Mouse (Mus musculus) lung, embryonic 16.5 days (tissue): ENCODE data around the gene Aagab. TPM values are rescaled to one million over a fixed set of nuclear protein-coding genes. Genes with fewer than 3 reads are reported as not detected.

Experiments
- ATAC-seq: fragments of 200-750 bp; cut with Nextera tagmentation; 2 replicates; pipeline ENCODE4 v1.8.0; 2017; ENCODE audit warnings: low read depth, mild to moderate bottlenecking, moderate library complexity
- H3K27ac ChIP-seq: fragments of 300-500 bp; sonication (generic); 2 replicates; pipeline ENCODE4 v1.5.1; 2014; ENCODE audit warnings: mild to moderate bottlenecking, control low read depth, low read length
- H3K27me3 ChIP-seq: fragments of 300-500 bp; sonication (generic); 2 replicates; pipeline ENCODE4 v1.6.1; 2014; ENCODE audit warnings: low read depth, low read length, mixed read lengths; ENCODE audit not compliant: control insufficient read depth, insufficient read depth
- H3K36me3 ChIP-seq: fragments of 300-500 bp; sonication (generic); 2 replicates; pipeline ENCODE4 v1.6.1; 2014; ENCODE audit warnings: low read length; ENCODE audit not compliant: control insufficient read depth, insufficient read depth
- H3K4me1 ChIP-seq: fragments of 300-500 bp; sonication (generic); replicated peaks from 2 replicates; pipeline ENCODE4 v1.6.1; 2014; ENCODE audit warnings: low read length, mixed read lengths; ENCODE audit not compliant: control insufficient read depth, insufficient read depth
- H3K4me2 ChIP-seq: fragments of 300-500 bp; sonication (generic); 2 replicates; pipeline ENCODE4 v1.6.1; 2014; ENCODE audit warnings: low read depth, low read length, control low read depth
- H3K4me3 ChIP-seq: fragments of 300-500 bp; sonication (generic); 2 replicates; pipeline ENCODE4 v1.5.1; 2014; ENCODE audit warnings: mild to moderate bottlenecking, low read length, control low read depth
- H3K9ac ChIP-seq: fragments of 300-500 bp; sonication (generic); 2 replicates; pipeline ENCODE4 v1.6.1; 2014; ENCODE audit warnings: low read length, control low read depth
- H3K9me3 ChIP-seq: fragments of 300-500 bp; sonication (generic); 2 replicates; pipeline ENCODE4 v1.6.1; 2016; ENCODE audit warnings: low read length; ENCODE audit not compliant: control insufficient read depth
- WGBS: fragments of 180-500 bp; shearing (Covaris S2); extraction: QIAGEN DNeasy Blood & Tissue Kit; methylation state at CpG from one replicate; pipeline ENCODE4 v1.1.7; 2014; 5-methylcytosine and 5-hydroxymethylcytosine counted together
- polyA plus RNA-seq: library from polyadenylated mRNA; unstranded; fragments of >200 nt; fragmentation: Nextera tagmentation; extraction: Ambion mirVana; gene quantifications from 2 replicates; pipeline ENCODE4 v1.2.1, GENCODE M21; 2015

Gene Aagab
- polyA plus RNA-seq, 1 experiment from 2014 or later: 30.1 TPM

DNA sequence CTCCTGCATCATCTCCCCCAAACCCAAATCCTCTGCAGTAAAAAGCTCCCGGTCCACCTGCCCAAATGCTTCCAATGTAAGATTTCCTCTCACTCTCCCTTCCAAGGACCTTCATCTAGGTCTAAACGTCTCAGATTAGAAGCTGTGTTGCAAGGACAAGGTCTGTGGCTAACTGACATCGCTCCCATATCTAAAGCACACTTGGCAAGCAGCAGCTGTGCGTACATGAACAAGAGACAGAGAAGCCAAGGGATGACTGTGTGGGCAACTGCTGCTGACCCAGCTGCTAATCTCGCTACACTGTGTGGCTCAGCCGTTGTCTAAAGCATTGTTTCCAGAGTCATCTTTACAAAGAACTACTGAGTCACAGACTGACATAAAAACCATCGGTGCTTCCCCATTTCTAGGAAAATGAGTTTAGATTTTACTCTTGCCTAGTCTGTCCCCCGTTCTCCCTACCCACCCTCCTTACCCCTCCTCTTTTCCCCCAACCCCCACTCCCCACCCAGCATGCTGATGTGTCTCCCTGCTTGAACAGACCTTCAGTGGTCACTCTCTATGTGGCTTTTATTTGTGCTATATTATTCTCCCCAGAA is 10.7 kb upstream of the Aagab start:
- Histone ChIP-seq H3K36me3 (no peaks in the 10 kb centered on the region), H3K9ac (no peak overlapping the region), H3K9me3 (no peaks in the 10 kb centered on the region), H3K27ac (no peak overlapping the region), H3K4me3 (no peak overlapping the region), H3K4me2 (no peak overlapping the region), H3K4me1 (peaks cover 2% of the 10 kb centered on the region; the same call in 1 of the 2 replicates), H3K27me3 (no peaks in the 10 kb centered on the region)
- no peak for ATAC-seq
- WGBS: 73% methylated on average over 8 of the region's 8 CpGs

DNA sequence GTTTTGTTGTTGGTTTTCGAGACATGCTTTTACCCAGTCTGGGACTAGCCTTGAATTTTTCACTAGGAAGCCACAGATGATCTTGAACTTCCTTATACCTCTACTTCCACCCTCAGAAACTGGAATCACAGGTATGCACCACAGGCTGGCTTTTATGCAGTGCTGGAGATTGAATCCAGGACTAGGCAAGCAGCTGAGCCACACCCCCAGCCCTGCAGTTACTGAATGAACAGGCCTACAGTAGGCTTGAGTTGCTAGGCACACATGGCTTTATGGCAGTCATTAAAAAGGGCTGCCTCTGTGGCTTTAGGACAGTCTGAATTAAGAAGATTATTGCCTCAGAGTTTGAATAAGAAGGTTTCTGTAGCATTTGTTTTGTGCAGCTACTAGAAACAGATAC is 7.4 kb upstream of the Aagab start:
- Histone ChIP-seq H3K4me2 (no peak overlapping the region), H3K36me3 (no peaks in the 10 kb centered on the region), H3K27me3 (no peaks in the 10 kb centered on the region), H3K27ac (no peak overlapping the region), H3K9me3 (no peaks in the 10 kb centered on the region), H3K9ac (no peak overlapping the region), H3K4me3 (no peak overlapping the region), H3K4me1 (peaks cover 4% of the 10 kb centered on the region; the same call in 1 of the 2 replicates)
- no peak for ATAC-seq
- 95% methylated on average over 1 of the region's 1 CpGs for WGBS

DNA sequence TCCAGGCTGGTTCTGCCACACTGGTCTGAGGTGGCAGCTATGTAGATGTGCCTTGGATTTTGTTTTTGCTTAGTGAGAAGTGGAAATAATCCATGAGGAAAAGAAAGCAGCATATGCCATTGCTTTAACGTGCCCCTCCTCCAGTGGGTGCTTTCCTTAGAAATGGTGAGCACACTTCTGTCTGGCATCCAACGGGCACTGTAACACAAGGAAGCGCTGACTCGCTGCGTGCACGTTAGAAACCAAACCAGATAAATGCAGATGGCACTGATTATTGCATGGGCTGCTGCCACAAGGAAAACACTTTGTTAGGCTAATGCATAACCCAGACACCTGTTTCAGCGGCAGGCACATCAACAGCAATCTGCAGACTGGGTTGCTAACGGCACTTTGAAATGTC is 6.8 kb upstream of the Aagab start:
- peaks cover 4% of the 10 kb centered on the region; the same call in 1 of the 2 replicates for H3K4me1 ChIP-seq
- WGBS: 85% methylated on average over 8 of the region's 8 CpGs
- ATAC-seq: no peak
- H3K4me2 ChIP-seq: no peak overlapping the region
- no peak overlapping the region for H3K4me3 ChIP-seq
- no peaks in the 10 kb centered on the region for H3K27me3 ChIP-seq
- H3K9me3 ChIP-seq: no peaks in the 10 kb centered on the region
- no peak overlapping the region for H3K27ac ChIP-seq
- H3K36me3 ChIP-seq: no peaks in the 10 kb centered on the region
- H3K9ac ChIP-seq: no peak overlapping the region

DNA sequence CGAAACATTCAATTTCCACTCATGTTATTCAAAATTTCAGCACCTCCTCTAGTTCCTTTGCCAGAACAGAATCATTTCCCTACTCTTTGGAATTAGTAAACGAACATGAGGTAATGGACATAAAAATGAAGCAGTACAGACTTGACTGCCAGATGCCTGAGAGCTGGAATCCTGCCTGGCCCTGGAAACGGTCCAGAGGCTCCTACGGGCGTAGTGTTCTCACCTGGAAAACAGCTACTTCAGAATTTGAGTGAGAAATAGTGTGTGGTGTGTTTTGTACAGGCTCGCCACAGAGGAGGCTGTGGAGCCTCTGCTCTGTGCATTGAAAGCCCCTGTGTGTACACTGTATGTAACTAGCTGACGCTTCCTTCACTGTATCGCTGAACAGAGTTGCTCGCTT is 5.8 kb upstream of the Aagab start:
- H3K4me1 ChIP-seq: peaks cover 4% of the 10 kb centered on the region; the same call in 1 of the 2 replicates
- WGBS: 44% methylated on average over 9 of the region's 9 CpGs
- H3K36me3 ChIP-seq: no peaks in the 10 kb centered on the region
- ATAC-seq: peak; percentile 65
- H3K4me3 ChIP-seq: no peak overlapping the region
- no peak overlapping the region for H3K9ac ChIP-seq
- no peaks in the 10 kb centered on the region for H3K27me3 ChIP-seq
- H3K9me3 ChIP-seq: no peaks in the 10 kb centered on the region
- H3K4me2 ChIP-seq: no peak overlapping the region
- H3K27ac ChIP-seq: peak overlapping the region; percentile 19; the same call in 1 of the 2 replicates

DNA sequence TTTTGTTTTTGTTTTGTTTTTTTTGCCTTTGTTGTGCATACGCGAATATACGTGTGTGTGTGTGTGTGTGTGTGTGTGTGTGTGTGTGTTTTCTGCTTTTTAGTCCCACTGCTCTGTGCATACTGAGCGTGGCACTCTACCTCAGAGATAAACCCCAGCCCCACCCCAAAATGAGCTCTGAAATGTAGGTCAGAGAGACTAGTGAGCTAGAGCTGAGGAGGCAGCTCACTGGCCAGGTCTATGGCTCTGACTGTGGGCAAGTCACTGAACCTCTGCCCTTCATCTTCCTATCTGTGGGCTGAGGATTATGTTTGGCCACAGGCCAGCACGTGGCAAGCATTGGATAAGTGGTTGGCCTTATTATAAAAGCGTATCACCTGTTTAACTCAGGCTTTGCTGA is 1.4 kb downstream of the Aagab start:
- Histone ChIP-seq H3K27ac (no peak overlapping the region), H3K4me1 (peaks cover 15% of the 10 kb centered on the region), H3K4me2 (peak overlapping the region; percentile 50), H3K9ac (no peak overlapping the region), H3K4me3 (peak overlapping the region; percentile 73; the same call in 1 of the 2 replicates), H3K36me3 (no peaks in the 10 kb centered on the region), H3K9me3 (no peaks in the 10 kb centered on the region), H3K27me3 (no peaks in the 10 kb centered on the region)
- no peak for ATAC-seq
- 52% methylated on average over 6 of the region's 6 CpGs for WGBS

DNA sequence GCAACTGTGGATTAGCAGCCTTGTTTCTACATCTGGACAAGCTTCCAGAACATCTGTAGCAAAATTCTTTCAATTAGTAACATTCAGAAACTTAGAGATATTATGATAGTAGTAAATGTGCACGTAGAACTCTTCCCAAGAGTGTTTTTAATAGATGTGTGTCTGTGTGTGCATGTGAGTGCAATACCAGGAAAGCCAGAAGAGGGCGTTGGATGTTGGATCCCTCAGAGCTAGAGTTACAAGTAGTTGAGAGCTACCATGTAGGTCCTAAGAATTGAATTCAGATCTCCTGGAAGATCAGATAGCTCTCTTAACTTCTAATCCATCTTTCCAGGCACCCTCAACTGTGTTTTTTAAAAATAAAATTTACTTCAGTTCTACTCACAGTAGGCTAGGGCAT is 4.1 kb downstream of the Aagab start:
- peaks cover 25% of the 10 kb centered on the region for H3K4me1 ChIP-seq
- WGBS: 65% methylated on average over 2 of the region's 2 CpGs
- H3K4me2 ChIP-seq: no peak overlapping the region
- no peak overlapping the region for H3K4me3 ChIP-seq
- H3K27ac ChIP-seq: no peak overlapping the region
- H3K27me3 ChIP-seq: no peaks in the 10 kb centered on the region
- no peak for ATAC-seq
- no peaks in the 10 kb centered on the region for H3K36me3 ChIP-seq
- H3K9ac ChIP-seq: no peak overlapping the region
- no peaks in the 10 kb centered on the region for H3K9me3 ChIP-seq

DNA sequence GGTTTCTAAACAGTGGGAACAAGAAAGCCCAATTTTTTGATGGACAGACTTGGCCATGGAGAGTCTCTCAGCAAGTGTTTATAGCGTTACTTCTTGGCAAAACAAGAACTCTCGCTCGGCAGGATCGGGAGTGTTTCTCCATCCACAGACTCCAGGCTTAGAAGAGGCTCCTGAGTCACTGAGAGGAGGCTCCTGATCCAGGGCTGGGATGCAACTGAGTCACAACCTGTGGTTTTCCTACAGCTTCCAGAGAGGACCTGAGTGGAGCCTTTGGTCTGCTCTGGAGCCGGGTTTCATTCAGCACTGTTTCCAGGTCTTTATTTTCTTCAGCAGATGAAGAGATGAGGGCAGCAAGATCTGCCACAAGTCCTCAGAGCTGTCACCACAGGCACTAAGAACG is 5.5 kb downstream of the Aagab start:
- no peaks in the 10 kb centered on the region for H3K9me3 ChIP-seq

DNA sequence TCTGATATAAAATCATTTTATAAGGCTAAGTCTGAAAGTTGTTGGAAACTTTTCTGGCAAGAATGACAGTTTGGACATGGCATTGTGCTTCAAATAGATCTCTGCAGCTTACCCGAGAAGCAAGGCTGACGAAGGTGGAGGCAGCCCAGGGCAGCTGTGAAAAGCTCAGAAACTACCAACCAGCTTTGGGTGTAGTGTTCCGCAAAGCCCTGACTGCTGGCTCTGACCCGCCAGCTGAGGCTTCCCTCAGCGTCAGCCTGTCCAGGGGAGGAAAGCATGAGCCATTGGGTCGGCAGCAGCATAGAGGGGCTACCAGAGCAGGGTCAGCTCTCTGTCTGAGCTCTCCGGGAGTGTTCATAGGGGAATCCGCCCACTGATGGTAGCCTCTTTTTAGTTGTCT is 6.8 kb downstream of the Aagab start:
- Histone ChIP-seq H3K4me2 (no peak overlapping the region), H3K27ac (no peak overlapping the region), H3K9ac (no peak overlapping the region), H3K4me3 (no peak overlapping the region), H3K36me3 (no peaks in the 10 kb centered on the region), H3K27me3 (no peaks in the 10 kb centered on the region), H3K4me1 (peaks cover 37% of the 10 kb centered on the region), H3K9me3 (no peaks in the 10 kb centered on the region)
- no peak for ATAC-seq
- 73% methylated on average over 8 of the region's 8 CpGs for WGBS

More for the DNA sequence above, 5.5 kb downstream of the Aagab start:
- no peaks in the 10 kb centered on the region for H3K36me3 ChIP-seq
- no peak for ATAC-seq
- no peak overlapping the region for H3K27ac ChIP-seq
- H3K4me2 ChIP-seq: no peak overlapping the region
- H3K9ac ChIP-seq: no peak overlapping the region
- H3K27me3 ChIP-seq: no peaks in the 10 kb centered on the region
- no peak overlapping the region for H3K4me3 ChIP-seq
- WGBS: 77% methylated on average over 6 of the region's 6 CpGs
- peaks cover 36% of the 10 kb centered on the region for H3K4me1 ChIP-seq

DNA sequence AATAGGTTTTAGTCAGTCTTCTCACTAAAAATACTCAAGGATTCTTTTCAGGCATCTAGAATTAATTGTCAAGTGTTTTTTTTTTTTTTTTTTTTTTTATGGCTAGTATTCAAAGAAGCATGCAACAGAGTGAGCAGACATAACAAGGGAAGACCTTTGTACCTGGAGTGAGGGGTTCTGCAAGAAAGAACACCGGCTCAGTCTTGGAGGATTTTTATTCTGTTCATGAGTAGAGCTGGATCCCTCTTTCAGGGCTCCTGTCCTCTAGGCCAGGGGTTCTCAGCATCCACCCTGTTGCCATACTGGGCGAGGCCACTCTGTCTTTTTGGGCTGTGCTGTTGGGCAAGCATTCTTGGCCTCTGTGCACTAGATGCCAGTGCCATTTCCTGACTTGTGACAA is 7.3 kb downstream of the Aagab start:
- no peaks in the 10 kb centered on the region for H3K9me3 ChIP-seq
- no peak overlapping the region for H3K9ac ChIP-seq
- no peaks in the 10 kb centered on the region for H3K27me3 ChIP-seq
- no peaks in the 10 kb centered on the region for H3K36me3 ChIP-seq
- peaks cover 39% of the 10 kb centered on the region for H3K4me1 ChIP-seq
- 91% methylated on average over 2 of the region's 2 CpGs for WGBS
- H3K4me3 ChIP-seq: no peak overlapping the region
- H3K4me2 ChIP-seq: no peak overlapping the region
- no peak overlapping the region for H3K27ac ChIP-seq
- ATAC-seq: no peak

DNA sequence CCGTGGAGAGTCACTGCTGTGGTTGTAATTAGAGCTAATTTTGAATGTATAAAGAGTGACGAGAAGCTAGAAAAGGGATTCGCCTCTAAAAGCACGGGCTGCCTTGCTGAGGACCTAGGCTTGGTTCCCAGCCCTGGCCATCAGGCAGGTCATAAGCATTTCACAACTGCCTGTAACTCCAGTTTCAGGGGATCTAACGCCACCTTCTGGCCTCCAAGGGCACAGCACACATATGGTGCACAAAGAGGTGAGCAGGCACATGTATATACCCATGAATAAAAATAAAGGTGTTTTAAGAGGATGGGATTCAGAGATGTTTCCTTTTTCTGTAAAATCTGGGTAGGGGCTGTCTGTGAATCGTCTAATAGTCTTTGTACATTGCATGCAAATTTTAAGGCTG is 7.8 kb downstream of the Aagab start:
- Histone ChIP-seq H3K4me3 (no peak overlapping the region), H3K36me3 (no peaks in the 10 kb centered on the region), H3K27me3 (no peaks in the 10 kb centered on the region), H3K4me1 (peaks cover 39% of the 10 kb centered on the region), H3K9ac (no peak overlapping the region), H3K4me2 (no peak overlapping the region), H3K27ac (no peak overlapping the region), H3K9me3 (no peaks in the 10 kb centered on the region)
- 87% methylated on average over 6 of the region's 6 CpGs for WGBS
- no peak for ATAC-seq
